Mouse (Mus musculus): Measurements from ENCODE around the gene Hspe1. TPM values are rescaled to one million over a fixed set of nuclear protein-coding genes. Genes with fewer than 3 reads are reported as not detected.

The Hspe1 gene
- 508 and 679 TPM in 2 replicates for polyA plus RNA-seq (2014; fragmentation: Nextera tagmentation; extraction: Ambion mirVana)

- peak; percentile 96 for ATAC-seq (ENCODE audit: low FRiP score, low TSS enrichment)
- peaks cover 33% of the 10 kb centered on the region for H3K36me3 ChIP-seq (ENCODE audit: control insufficient read depth, insufficient read depth, low read length)
- no peaks in the 10 kb centered on the region for H3K9me3 ChIP-seq (ENCODE audit: control insufficient read depth, low read length)
- peaks cover 18% of the 10 kb centered on the region for H3K4me1 ChIP-seq (ENCODE audit: control insufficient read depth, insufficient read depth, low read length)
- peak within 1 kb of the TSS; percentile 67 for H3K4me2 ChIP-seq (replicated peaks; ENCODE audit: low read depth, low read length)
- H3K27me3 ChIP-seq (ENCODE audit: control insufficient read depth, insufficient read depth, low read length): no peaks in the 10 kb centered on the region
- peak within 1 kb of the TSS; percentile 98 for H3K27ac ChIP-seq (ENCODE audit: low read depth, low read length)
- H3K4me3 ChIP-seq (ENCODE audit: low read length): peak within 1 kb of the TSS; percentile 91
- peak within 1 kb of the TSS; percentile 97 for H3K9ac ChIP-seq (ENCODE audit: low read depth, low read length)
- under 1% methylated on average over 65 of the region's 76 CpGs for WGBS
Observed at GRCm38 (mm10) chr1:55087932-55088610, at the start of gene Hspe1, which contains the start of gene Hspd1. Gene Hspe1, plus strand, starts transcription at chr1:55088132. Gene Hspd1, minus strand, starts transcription at chr1:55088243.

DNA sequence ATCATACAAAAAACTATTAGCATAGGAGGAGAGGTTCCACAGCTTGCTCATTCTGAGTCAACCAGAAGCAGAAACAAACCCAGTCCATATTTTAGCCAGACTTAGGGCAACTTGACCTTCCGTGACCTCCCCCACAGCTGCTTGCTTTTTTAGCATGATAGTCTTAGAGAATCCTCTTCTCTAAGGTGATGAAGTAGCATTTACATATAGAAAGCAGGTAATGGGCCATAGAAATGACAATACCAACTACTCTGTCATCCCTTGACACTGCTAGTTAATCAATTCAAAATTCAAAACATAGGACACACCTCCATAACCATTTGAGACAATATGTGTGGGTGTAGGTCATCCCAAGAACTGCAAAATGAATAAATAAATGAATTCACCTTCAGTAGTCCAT lies 48.0 kb upstream of the Hspe1 start:
- no peaks in the 10 kb centered on the region for H3K27me3 ChIP-seq (ENCODE audit: control insufficient read depth, insufficient read depth, low read length)
- no peak overlapping the region for H3K27ac ChIP-seq (ENCODE audit: low read depth, low read length)
- no peaks in the 10 kb centered on the region for H3K4me1 ChIP-seq (ENCODE audit: control insufficient read depth, insufficient read depth, low read length)
- no peaks in the 10 kb centered on the region for H3K36me3 ChIP-seq (ENCODE audit: control insufficient read depth, insufficient read depth, low read length)
- ATAC-seq (ENCODE audit: low FRiP score, low TSS enrichment): no peak
- no peak overlapping the region for H3K9ac ChIP-seq (ENCODE audit: low read depth, low read length)
- H3K9me3 ChIP-seq (ENCODE audit: control insufficient read depth, low read length): peaks cover 3% of the 10 kb centered on the region; the same call in 1 of the 2 replicates
- 95% methylated on average over 1 of the region's 1 CpGs for WGBS
- no peak overlapping the region for H3K4me3 ChIP-seq (ENCODE audit: low read length)
- H3K4me2 ChIP-seq (replicated peaks; ENCODE audit: low read depth, low read length): no peak overlapping the region

GRCm38 (mm10) chr1:55041691-55042090 lies 46.2 kb upstream of the Hspe1 start:
- ATAC-seq (ENCODE audit: low FRiP score, low TSS enrichment): no peak
- Histone ChIP-seq H3K4me2 (replicated peaks; ENCODE audit: low read depth, low read length) (no peak overlapping the region), H3K27me3 (ENCODE audit: control insufficient read depth, insufficient read depth, low read length) (no peaks in the 10 kb centered on the region), H3K4me3 (ENCODE audit: low read length) (no peak overlapping the region), H3K4me1 (ENCODE audit: control insufficient read depth, insufficient read depth, low read length) (no peaks in the 10 kb centered on the region), H3K36me3 (ENCODE audit: control insufficient read depth, insufficient read depth, low read length) (no peaks in the 10 kb centered on the region), H3K9ac (ENCODE audit: low read depth, low read length) (no peak overlapping the region), H3K27ac (ENCODE audit: low read depth, low read length) (no peak overlapping the region), H3K9me3 (ENCODE audit: control insufficient read depth, low read length) (peaks cover 3% of the 10 kb centered on the region; the same call in 1 of the 2 replicates)
- 87% methylated on average over 4 of the region's 4 CpGs for WGBS

DNA sequence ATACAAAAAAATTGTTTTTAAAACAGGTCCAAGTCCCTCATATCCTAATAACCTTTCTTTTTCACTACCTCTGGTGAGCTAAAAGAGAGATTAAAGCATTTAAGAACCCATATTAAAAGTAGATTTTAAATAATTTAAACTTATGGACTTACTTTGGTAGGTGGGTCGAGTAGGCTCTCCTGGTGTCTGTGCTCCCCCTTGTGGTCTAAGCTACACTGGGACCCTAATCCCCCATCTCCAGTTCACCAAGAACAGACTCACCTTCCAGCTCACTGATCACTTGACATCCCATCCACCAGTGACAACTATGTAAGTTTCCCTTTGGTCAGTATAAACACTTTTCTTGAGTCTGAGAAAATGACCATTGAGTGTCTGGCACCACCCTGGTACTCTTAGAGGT lies 45.7 kb upstream of the Hspe1 start:
- Histone ChIP-seq H3K27me3 (ENCODE audit: control insufficient read depth, insufficient read depth, low read length) (no peaks in the 10 kb centered on the region), H3K9me3 (ENCODE audit: control insufficient read depth, low read length) (peaks cover 3% of the 10 kb centered on the region; the same call in 1 of the 2 replicates), H3K27ac (ENCODE audit: low read depth, low read length) (no peak overlapping the region), H3K4me3 (ENCODE audit: low read length) (no peak overlapping the region), H3K36me3 (ENCODE audit: control insufficient read depth, insufficient read depth, low read length) (no peaks in the 10 kb centered on the region), H3K9ac (ENCODE audit: low read depth, low read length) (no peak overlapping the region), H3K4me1 (ENCODE audit: control insufficient read depth, insufficient read depth, low read length) (no peaks in the 10 kb centered on the region), H3K4me2 (replicated peaks; ENCODE audit: low read depth, low read length) (no peak overlapping the region)
- 62% methylated on average over 1 of the region's 1 CpGs for WGBS
- no peak for ATAC-seq (ENCODE audit: low FRiP score, low TSS enrichment)

GRCm38 (mm10) chr1:55043164-55043563 lies 44.8 kb upstream of the Hspe1 start:
- Histone ChIP-seq H3K4me1 (ENCODE audit: control insufficient read depth, insufficient read depth, low read length) (no peaks in the 10 kb centered on the region), H3K4me2 (replicated peaks; ENCODE audit: low read depth, low read length) (no peak overlapping the region), H3K36me3 (ENCODE audit: control insufficient read depth, insufficient read depth, low read length) (no peaks in the 10 kb centered on the region), H3K27me3 (ENCODE audit: control insufficient read depth, insufficient read depth, low read length) (no peaks in the 10 kb centered on the region), H3K9me3 (ENCODE audit: control insufficient read depth, low read length) (peaks cover 3% of the 10 kb centered on the region; the same call in 1 of the 2 replicates), H3K27ac (ENCODE audit: low read depth, low read length) (no peak overlapping the region), H3K9ac (ENCODE audit: low read depth, low read length) (no peak overlapping the region), H3K4me3 (ENCODE audit: low read length) (no peak overlapping the region)
- 77% methylated on average over 3 of the region's 3 CpGs for WGBS
- no peak for ATAC-seq (ENCODE audit: low FRiP score, low TSS enrichment)

GRCm38 (mm10) chr1:55048841-55049587 lies 38.9 kb upstream of the Hspe1 start:
- Histone ChIP-seq H3K9me3 (ENCODE audit: control insufficient read depth, low read length) (no peaks in the 10 kb centered on the region), H3K4me1 (ENCODE audit: control insufficient read depth, insufficient read depth, low read length) (0 out of 2 replicates have a peak, but pooled peaks cover 3% of the 10 kb centered on the region), H3K4me3 (ENCODE audit: low read length) (no peak overlapping the region), H3K9ac (ENCODE audit: low read depth, low read length) (no peak overlapping the region), H3K27me3 (ENCODE audit: control insufficient read depth, insufficient read depth, low read length) (no peaks in the 10 kb centered on the region), H3K36me3 (ENCODE audit: control insufficient read depth, insufficient read depth, low read length) (no peaks in the 10 kb centered on the region), H3K4me2 (replicated peaks; ENCODE audit: low read depth, low read length) (no peak overlapping the region), H3K27ac (ENCODE audit: low read depth, low read length) (no peak overlapping the region)
- WGBS: 72% methylated on average over 4 of the region's 4 CpGs
- no peak for ATAC-seq (ENCODE audit: low FRiP score, low TSS enrichment)

DNA sequence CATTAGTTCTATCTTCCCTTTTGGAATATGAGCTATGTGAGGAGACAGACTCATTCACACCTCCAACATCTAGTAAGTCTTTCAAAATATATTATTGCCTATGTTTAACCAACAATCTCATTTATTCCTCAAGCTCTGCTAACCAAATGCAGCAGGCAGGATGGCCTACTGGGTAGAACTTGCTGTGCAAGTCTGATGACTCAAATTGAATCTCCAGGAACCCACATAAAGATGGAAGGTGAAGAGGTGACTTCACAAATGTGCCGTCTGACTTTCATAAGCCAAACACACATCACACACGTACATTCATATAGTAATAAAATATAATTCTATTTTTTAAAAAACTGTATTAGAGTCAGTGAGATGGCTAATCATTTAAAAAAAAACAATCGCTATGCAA lies 36.3 kb upstream of the Hspe1 start:
- ATAC-seq (ENCODE audit: low FRiP score, low TSS enrichment): no peak

DNA sequence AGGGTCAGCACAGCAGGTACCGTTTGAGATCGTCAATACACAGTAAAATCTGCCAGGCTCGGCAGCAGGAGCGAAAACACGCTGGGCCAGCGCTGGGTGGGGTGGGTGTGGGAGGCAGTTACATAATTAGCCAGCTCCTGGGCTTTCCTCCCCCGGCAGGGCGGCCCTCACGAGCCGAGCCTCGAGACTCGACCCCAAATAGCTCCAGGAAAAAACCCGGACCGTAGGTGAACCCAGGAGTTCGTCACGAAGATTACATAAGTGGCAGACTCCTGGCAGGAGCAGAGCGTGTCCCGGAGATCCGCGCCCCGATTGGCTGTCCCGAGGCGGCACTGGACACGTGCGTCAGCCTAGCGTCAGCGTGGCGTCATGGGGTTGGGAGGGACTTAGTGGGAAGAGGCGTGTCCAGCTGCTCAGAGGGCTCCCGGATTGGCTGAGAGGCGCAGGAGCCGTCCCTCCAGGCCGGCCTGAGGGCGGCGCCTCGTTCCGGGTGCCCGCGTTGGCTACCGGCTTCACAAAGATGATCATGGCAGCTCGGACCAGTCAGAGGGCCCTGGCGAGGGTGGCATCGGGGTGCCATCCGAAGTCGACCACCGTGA lies 35.5 kb upstream of the Hspe1 start, which contains the start of gene Coq10b:
TSS of gene Coq10b (plus strand) at position 416 of the 599 bp plus-strand sequence.
- Histone ChIP-seq H3K27me3 (ENCODE audit: control insufficient read depth, insufficient read depth, low read length) (no peaks in the 10 kb centered on the region), H3K27ac (ENCODE audit: low read depth, low read length) (peak within 1 kb of the TSS; percentile 74), H3K4me2 (replicated peaks; ENCODE audit: low read depth, low read length) (peak within 1 kb of the TSS; percentile 85), H3K4me1 (ENCODE audit: control insufficient read depth, insufficient read depth, low read length) (0 out of 2 replicates have a peak, but pooled peaks cover 3% of the 10 kb centered on the region), H3K9ac (ENCODE audit: low read depth, low read length) (peak within 1 kb of the TSS; percentile 75), H3K36me3 (ENCODE audit: control insufficient read depth, insufficient read depth, low read length) (no peaks in the 10 kb centered on the region), H3K4me3 (ENCODE audit: low read length) (peak within 1 kb of the TSS; percentile 82), H3K9me3 (ENCODE audit: control insufficient read depth, low read length) (no peaks in the 10 kb centered on the region)
- under 1% methylated on average over 46 of the region's 46 CpGs for WGBS
- peak; percentile 100 for ATAC-seq (ENCODE audit: low FRiP score, low TSS enrichment)

More for the DNA sequence above, 36.3 kb upstream of the Hspe1 start:
- no peaks in the 10 kb centered on the region for H3K27me3 ChIP-seq (ENCODE audit: control insufficient read depth, insufficient read depth, low read length)
- no peak overlapping the region for H3K9ac ChIP-seq (ENCODE audit: low read depth, low read length)
- no peaks in the 10 kb centered on the region for H3K36me3 ChIP-seq (ENCODE audit: control insufficient read depth, insufficient read depth, low read length)
- H3K9me3 ChIP-seq (ENCODE audit: control insufficient read depth, low read length): no peaks in the 10 kb centered on the region
- 0 out of 2 replicates have a peak, but pooled peaks cover 3% of the 10 kb centered on the region for H3K4me1 ChIP-seq (ENCODE audit: control insufficient read depth, insufficient read depth, low read length)
- 75% methylated on average over 3 of the region's 3 CpGs for WGBS
- peak overlapping the region; percentile 82; the same call in 1 of the 2 replicates for H3K4me3 ChIP-seq (ENCODE audit: low read length)
- peak overlapping the region; percentile 85; the same call in 1 of the 2 replicates for H3K4me2 ChIP-seq (replicated peaks; ENCODE audit: low read depth, low read length)
- no peak overlapping the region for H3K27ac ChIP-seq (ENCODE audit: low read depth, low read length)

Data from kidney, embryonic 14.5 days (tissue).